ENCODE assay signal across 23 mouse cellular contexts in the genomic region with DNA sequence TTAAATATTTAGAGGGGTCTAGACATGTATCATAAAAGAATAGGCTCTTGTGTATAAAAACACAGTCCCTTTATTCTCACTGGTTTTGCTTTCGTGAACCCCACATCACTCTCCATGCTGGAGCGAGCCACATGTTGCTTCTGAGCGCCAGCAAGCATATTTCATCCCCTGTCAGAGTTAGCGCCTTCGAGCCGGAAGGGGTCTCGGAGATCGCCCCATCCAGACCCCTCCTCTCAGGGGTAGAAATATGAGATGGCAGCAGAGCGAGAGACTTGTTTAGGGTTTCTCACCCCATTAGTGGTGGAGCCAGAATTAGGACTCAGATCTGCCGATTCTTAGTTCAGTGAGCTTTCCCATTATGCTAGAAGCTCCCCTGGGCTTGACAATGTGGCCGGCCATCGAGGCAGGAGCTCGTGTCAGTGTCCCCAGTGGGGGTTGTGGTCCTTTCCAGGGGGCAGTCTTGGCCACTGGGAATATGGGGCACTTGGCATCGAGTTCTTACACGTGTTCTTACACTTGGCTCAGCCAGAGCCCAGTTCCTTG.
DNase-seq lines count a peak whose midpoint lies in the region; ATAC-seq lines count a peak whose summit lies in the region.
"Had no signal": no experiment of that assay in that cellular context is flagged by ENCODE, and none has a peak within 500 bp of the region (broad histone marks: within the 10 kb centered on the region; RNA-seq: fewer than 3 reads in every experiment).

No protein-coding gene starts in this region.

- no peak overlapping the region for H3K27ac ChIP-seq in kidney, embryonic 16.5 days (ENCODE audit: low read length)
- H3K27ac ChIP-seq in neural tube, embryonic 12.5 days = no peak overlapping the region
- no peak overlapping the region for H3K27ac ChIP-seq in hindbrain, embryonic 12.5 days
- H3K27ac ChIP-seq: embryonic facial prominence, embryonic 12.5 days; heart, embryonic 13.5 days; hindbrain, embryonic 14.5 days; intestine, embryonic 15.5 days; limb, embryonic 15.5 days; liver, embryonic 15.5 days; midbrain, embryonic 15.5 days had no signal

- H3K4me3 ChIP-seq in kidney, embryonic 16.5 days (ENCODE audit: low read length) = no peak overlapping the region
- no peak overlapping the region for H3K4me3 ChIP-seq in neural tube, embryonic 12.5 days
- H3K4me3 ChIP-seq in hindbrain, embryonic 12.5 days = no peak overlapping the region
- H3K4me3 ChIP-seq: embryonic facial prominence, embryonic 12.5 days; heart, embryonic 13.5 days; intestine, embryonic 15.5 days; limb, embryonic 15.5 days; liver, embryonic 15.5 days; midbrain, embryonic 15.5 days; myocyte had no signal

- no peaks in the 10 kb centered on the region for H3K36me3 ChIP-seq in kidney, embryonic 16.5 days (ENCODE audit: insufficient read depth, low read length)
- H3K36me3 ChIP-seq in neural tube, embryonic 12.5 days = no peaks in the 10 kb centered on the region
- no peaks in the 10 kb centered on the region for H3K36me3 ChIP-seq in hindbrain, embryonic 12.5 days
- H3K36me3 ChIP-seq: embryonic facial prominence, embryonic 12.5 days; heart, embryonic 13.5 days; intestine, embryonic 15.5 days; limb, embryonic 15.5 days; liver, embryonic 15.5 days; midbrain, embryonic 15.5 days had no signal

- H3K4me2 ChIP-seq in kidney, embryonic 16.5 days (replicated peaks; ENCODE audit: low read depth, low read length) = peak overlapping the region; percentile 27; the same call in 1 of the 2 replicates
- 0 out of 2 replicates have a peak overlapping the region, but pooled peaks have one; percentile 14 for H3K4me2 ChIP-seq in neural tube, embryonic 12.5 days (replicated peaks)
- H3K4me2 ChIP-seq in hindbrain, embryonic 12.5 days (replicated peaks) = no peak overlapping the region
- H3K4me2 ChIP-seq: embryonic facial prominence, embryonic 12.5 days; heart, embryonic 13.5 days; hindbrain, embryonic 14.5 days; intestine, embryonic 15.5 days; limb, embryonic 15.5 days; liver, embryonic 15.5 days; midbrain, embryonic 15.5 days had no signal

- H3K9ac ChIP-seq in kidney, embryonic 16.5 days (replicated peaks; ENCODE audit: low read length) = no peak overlapping the region
- H3K9ac ChIP-seq in neural tube, embryonic 12.5 days = no peak overlapping the region
- H3K9ac ChIP-seq in hindbrain, embryonic 12.5 days = no peak overlapping the region
- H3K9ac ChIP-seq: embryonic facial prominence, embryonic 12.5 days; heart, embryonic 13.5 days; hindbrain, embryonic 14.5 days; intestine, embryonic 15.5 days; limb, embryonic 15.5 days; liver, embryonic 15.5 days; midbrain, embryonic 15.5 days had no signal

- ATAC-seq in kidney, embryonic 16.5 days (ENCODE audit: low FRiP score, low TSS enrichment) = no peak
- ATAC-seq in neural tube, embryonic 12.5 days (ENCODE audit: low FRiP score, low read depth) = no peak
- no peak for ATAC-seq in hindbrain, embryonic 12.5 days (ENCODE audit: low FRiP score)
- ATAC-seq: forebrain, embryonic 14.5 days; intestine, embryonic 15.5 days; midbrain, embryonic 15.5 days; Patski had no signal

- no peaks in the 10 kb centered on the region for H3K9me3 ChIP-seq in kidney, embryonic 16.5 days (ENCODE audit: low read length)
- H3K9me3 ChIP-seq in neural tube, embryonic 12.5 days = no peaks in the 10 kb centered on the region
- H3K9me3 ChIP-seq in hindbrain, embryonic 12.5 days (replicated peaks) = no peaks in the 10 kb centered on the region
- H3K9me3 ChIP-seq: embryonic facial prominence, embryonic 12.5 days; heart, embryonic 13.5 days; intestine, embryonic 15.5 days; limb, embryonic 15.5 days; liver, embryonic 15.5 days; midbrain, embryonic 15.5 days had no signal

- no peaks in the 10 kb centered on the region; the same call in 1 of the 2 replicates for H3K27me3 ChIP-seq in kidney, embryonic 16.5 days (ENCODE audit: insufficient read depth, low read length)
- H3K27me3 ChIP-seq in neural tube, embryonic 12.5 days (replicated peaks) = no peaks in the 10 kb centered on the region
- peaks cover 3% of the 10 kb centered on the region; the same call in 1 of the 2 replicates for H3K27me3 ChIP-seq in hindbrain, embryonic 12.5 days
- H3K27me3 ChIP-seq: embryonic facial prominence, embryonic 12.5 days; heart, embryonic 13.5 days; intestine, embryonic 15.5 days; limb, embryonic 15.5 days; liver, embryonic 15.5 days; midbrain, embryonic 15.5 days had no signal

- peaks cover 13% of the 10 kb centered on the region for H3K4me1 ChIP-seq in kidney, embryonic 16.5 days (ENCODE audit: insufficient read depth, low read length)
- H3K4me1 ChIP-seq in neural tube, embryonic 12.5 days = 0 out of 2 replicates have a peak, but pooled peaks cover 3% of the 10 kb centered on the region
- no peaks in the 10 kb centered on the region; the same call in 1 of the 2 replicates for H3K4me1 ChIP-seq in hindbrain, embryonic 12.5 days
- H3K4me1 ChIP-seq: liver, embryonic 15.5 days had no signal

- 22% methylated on average over 15 of the region's 15 CpGs for WGBS in kidney, embryonic 16.5 days
- WGBS in neural tube, embryonic 12.5 days = 60% methylated on average over 15 of the region's 15 CpGs
- 66% methylated on average over 15 of the region's 15 CpGs for WGBS in hindbrain, embryonic 12.5 days

- peak; percentile 3 for DNase-seq in adrenal gland, adult 2 months
- no peak for DNase-seq in adrenal gland, adult 8-10 months
- no peak for DNase-seq in kidney, postnatal 10 days
- no peak for DNase-seq in neural tube, embryonic 10.5 days (ENCODE audit: extremely low spot score, low spot score)
- DNase-seq in MN1 (ENCODE audit: low spot score) = no peak
- DNase-seq: cerebellum, adult 18-20 months; gastrocnemius, postnatal 14 days; heart, adult 18-20 months; right cerebral cortex, postnatal 4 days; thymus, postnatal 14 days had no signal
